Mouse (Mus musculus) kidney, postnatal 0 days (tissue): ENCODE data around the gene Gatad2b. TPM values are rescaled to one million over a fixed set of nuclear protein-coding genes. Genes with fewer than 3 reads are reported as not detected.
"Not testable (repeated sequence)": the region's sequence is repeated elsewhere in the genome, so short reads cannot be mapped to it uniquely, and the experiment has no call there.

ENCODE experiments used
- ATAC-seq: fragments of 200-750 bp; cut with Nextera tagmentation; replicated peaks from 2 replicates; pipeline ENCODE4 v1.8.0; 2017; ENCODE audit warnings: low read depth, moderate number of reproducible peaks, moderate TSS enrichment, moderate library complexity; ENCODE audit not compliant: low FRiP score
- DNase-seq: peaks from one replicate; pipeline ENCODE4 v3.0.0-alpha.2; 2016; ENCODE audit warnings: low spot score
- H3K27ac ChIP-seq: fragments of 300-500 bp; sonication (generic); 2 replicates; pipeline ENCODE4 v1.5.1; 2014; ENCODE audit warnings: mild to moderate bottlenecking
- H3K27me3 ChIP-seq: fragments of 300-500 bp; sonication (generic); 2 replicates; pipeline ENCODE4 v1.6.1; 2014; ENCODE audit warnings: low read length, mixed read lengths; ENCODE audit not compliant: insufficient read depth
- H3K36me3 ChIP-seq: fragments of 300-500 bp; sonication (generic); 2 replicates; pipeline ENCODE4 v1.6.1; 2014; ENCODE audit warnings: low read length, mixed read lengths; ENCODE audit not compliant: insufficient read depth
- H3K4me1 ChIP-seq: fragments of 300-500 bp; sonication (generic); replicated peaks from 2 replicates; pipeline ENCODE4 v1.6.1; 2014; ENCODE audit warnings: antibody characterized with exemption, low read length, mixed read lengths; ENCODE audit not compliant: insufficient read depth
- H3K4me2 ChIP-seq: fragments of 300-500 bp; sonication (generic); 2 replicates; pipeline ENCODE4 v1.6.1; 2014; ENCODE audit warnings: mild to moderate bottlenecking, low read length, moderate library complexity, mixed read lengths
- H3K4me3 ChIP-seq: fragments of 300-500 bp; sonication (generic); replicated peaks from 2 replicates; pipeline ENCODE4 v1.5.1; 2014; ENCODE audit warnings: low read depth, low read length
- H3K9ac ChIP-seq: fragments of 300-500 bp; sonication (generic); 2 replicates; pipeline ENCODE4 v1.6.1; 2014; ENCODE audit warnings: low read depth, low read length
- H3K9me3 ChIP-seq: fragments of 300-500 bp; sonication (generic); replicated peaks from 2 replicates; pipeline ENCODE4 v1.6.1; 2016; ENCODE audit warnings: low read length, inconsistent platforms, mixed read lengths
- CTCF ChIP-seq: IDR thresholded peaks from 2 replicates; pipeline ENCODE4 v1.5.1; 2016; ENCODE audit warnings: antibody characterized with exemption, low read depth, mild to moderate bottlenecking, moderate library complexity
- WGBS: fragments of 180-500 bp; shearing (Covaris S2); extraction: QIAGEN DNeasy Blood & Tissue Kit; methylation state at CpG from one replicate; pipeline ENCODE4 v1.1.7; 2014; 5-methylcytosine and 5-hydroxymethylcytosine counted together
- polyA plus RNA-seq: library from polyadenylated mRNA; unstranded; fragments of >200 nt; fragmentation: Nextera tagmentation; extraction: Ambion mirVana; gene quantifications from 2 replicates; pipeline ENCODE4 v1.2.1, GENCODE M21; 2015

Gatad2b gene
- polyA plus RNA-seq, 1 experiment from 2014 or later, result 8.1 TPM

- H3K4me2 ChIP-seq, result peak overlapping the region; percentile 76; the same call in 1 of the 2 replicates
- DNase-seq, ATAC-seq, H3K9ac ChIP-seq, H3K4me3 ChIP-seq, H3K9me3 ChIP-seq, H3K4me1 ChIP-seq, H3K27ac ChIP-seq, H3K27me3 ChIP-seq: not testable (repeated sequence)
- H3K36me3 ChIP-seq, result peaks cover 18% of the 10 kb centered on the region; the same call in 1 of the 2 replicates
- 54% methylated on average over 1 of the region's 1 CpGs for WGBS
Measured at GRCm38 (mm10) chr3:90253174-90253573, 39.8 kb upstream of the Gatad2b start.

GRCm38 (mm10) chr3:90253653-90254418 lies 39.1 kb upstream of the Gatad2b start, which contains the start of gene Crtc2:
Crtc2 (plus strand) TSS chr3:90254163.
- Histone ChIP-seq H3K4me1 (0 out of 2 replicates have a peak, but pooled peaks cover 6% of the 10 kb centered on the region), H3K36me3 (peaks cover 23% of the 10 kb centered on the region; the same call in 1 of the 2 replicates), H3K27me3 (no peaks in the 10 kb centered on the region), H3K9ac (peak within 1 kb of the TSS; percentile 87), H3K4me2 (peak within 1 kb of the TSS; percentile 76), H3K4me3 (peak within 1 kb of the TSS; percentile 92), H3K9me3 (no peaks in the 10 kb centered on the region), H3K27ac (peak within 1 kb of the TSS; percentile 93)
- ATAC-seq (peak; percentile 97), DNase-seq (peak; percentile 99)
- under 1% methylated on average over 40 of the region's 40 CpGs for WGBS
- TF ChIP-seq CTCF, result no peak

GRCm38 (mm10) chr3:90254419-90255193 lies 38.4 kb upstream of the Gatad2b start:
- no peaks in the 10 kb centered on the region for H3K27me3 ChIP-seq
- peaks cover 31% of the 10 kb centered on the region for H3K36me3 ChIP-seq
- DNase-seq, result peak; percentile 69
- 0 out of 2 replicates have a peak, but pooled peaks cover 6% of the 10 kb centered on the region for H3K4me1 ChIP-seq
- H3K4me3 ChIP-seq, result peak overlapping the region; percentile 92
- H3K4me2 ChIP-seq, result peak overlapping the region; percentile 76
- peak; percentile 80 for ATAC-seq
- H3K9me3 ChIP-seq, result no peaks in the 10 kb centered on the region
- WGBS, result under 1% methylated on average over 41 of the region's 41 CpGs
- peak overlapping the region; percentile 87 for H3K9ac ChIP-seq
- TF ChIP-seq CTCF, result no peak
- peak overlapping the region; percentile 93 for H3K27ac ChIP-seq

GRCm38 (mm10) chr3:90255194-90255565 lies 37.8 kb upstream of the Gatad2b start:
- TF ChIP-seq CTCF, result no peak
- H3K27ac ChIP-seq, result peak overlapping the region; percentile 93; the same call in 1 of the 2 replicates
- 2% methylated on average over 2 of the region's 2 CpGs for WGBS
- H3K9ac ChIP-seq, result peak overlapping the region; percentile 87
- H3K4me2 ChIP-seq, result peak overlapping the region; percentile 76
- no peak for DNase-seq
- H3K9me3 ChIP-seq, result no peaks in the 10 kb centered on the region
- peaks cover 36% of the 10 kb centered on the region for H3K36me3 ChIP-seq
- H3K4me1 ChIP-seq, result 0 out of 2 replicates have a peak, but pooled peaks cover 6% of the 10 kb centered on the region
- ATAC-seq, result no peak
- peak overlapping the region; percentile 92 for H3K4me3 ChIP-seq
- no peaks in the 10 kb centered on the region for H3K27me3 ChIP-seq

- Histone ChIP-seq H3K9ac (no peak overlapping the region), H3K4me2 (no peak overlapping the region; the same call in 1 of the 2 replicates), H3K4me3 (0 out of 2 replicates have a peak overlapping the region, but pooled peaks have one; percentile 92), H3K4me1 (0 out of 2 replicates have a peak, but pooled peaks cover 6% of the 10 kb centered on the region), H3K27me3 (no peaks in the 10 kb centered on the region), H3K36me3 (peaks cover 42% of the 10 kb centered on the region), H3K9me3 (no peaks in the 10 kb centered on the region), H3K27ac (no peak overlapping the region)
- ATAC-seq, result no peak
- no peak for DNase-seq
- no peak for TF ChIP-seq CTCF
- WGBS, result 92% methylated on average over 14 of the region's 14 CpGs
Measured at GRCm38 (mm10) chr3:90255784-90256353, 37.1 kb upstream of the Gatad2b start.
